Mouse (Mus musculus) MEL (cell line): ENCODE results near the gene Chchd1. TPM values are rescaled to one million over a fixed set of nuclear protein-coding genes. Genes with fewer than 3 reads are reported as not detected.

ENCODE experiments used
- DNase-seq: peaks from one replicate; pipeline ENCODE4 v3.0.0; 2011; ENCODE audit warnings: low read depth, low spot score
- H3K27ac ChIP-seq: 2 replicates; pipeline ENCODE4 v1.5.1; 2012; ENCODE audit warnings: low read depth, mild to moderate bottlenecking, control low read depth, low read length, moderate library complexity; ENCODE audit not compliant: control insufficient read depth
- H3K27me3 ChIP-seq, 2 experiments: fragments of 150-350 bp in 1 of 2; sonication (generic) in 1 of 2; 2 replicates each; pipeline ENCODE4 v1.6.1; 2012; ENCODE audit warnings: low read length in 2 of 2, mild to moderate bottlenecking in 2 of 2, improper control_type of control experiment in 1 of 2, moderate library complexity in 1 of 2; ENCODE audit not compliant: insufficient read depth in 2 of 2, control insufficient read depth in 1 of 2
- H3K36me3 ChIP-seq, 2 experiments: 2 replicates each; pipeline ENCODE4 v1.6.1; 2012 to 2014; ENCODE audit warnings: low read length in 2 of 2, improper control_type of control experiment in 1 of 2, inconsistent platforms in 1 of 2, mild to moderate bottlenecking in 1 of 2; ENCODE audit not compliant: insufficient read depth in 2 of 2, control insufficient read depth in 1 of 2
- H3K4me1 ChIP-seq, 2 experiments: fragments of 150-350 bp in 1 of 2; sonication (generic) in 1 of 2; 2 replicates each; pipeline ENCODE4 v1.6.1; 2012; ENCODE audit warnings: low read length in 2 of 2, improper control_type of control experiment in 1 of 2, mild to moderate bottlenecking in 1 of 2; ENCODE audit not compliant: insufficient read depth in 2 of 2, control insufficient read depth in 1 of 2
- H3K4me3 ChIP-seq, 2 experiments: fragments of 150-350 bp in 1 of 2; sonication (generic) in 1 of 2; 2 replicates each; pipeline ENCODE4 v1.5.1; 2012; ENCODE audit warnings: low read depth in 2 of 2, low read length in 2 of 2, mild to moderate bottlenecking in 2 of 2, moderate library complexity in 2 of 2, control low read depth in 1 of 2, improper control_type of control experiment in 1 of 2; ENCODE audit not compliant: control insufficient read depth in 1 of 2, insufficient read depth in 1 of 2
- H3K79me2 ChIP-seq: 2 replicates; pipeline ENCODE4 v1.6.1; 2012; ENCODE audit warnings: mild to moderate bottlenecking, low read length, moderate library complexity; ENCODE audit not compliant: control insufficient read depth, poor library complexity, insufficient read depth
- H3K9ac ChIP-seq: 2 replicates; pipeline ENCODE4 v1.6.1; 2012; ENCODE audit warnings: low read depth, mild to moderate bottlenecking, control low read depth, low read length, moderate library complexity; ENCODE audit not compliant: control insufficient read depth, poor library complexity, severe bottlenecking
- H3K9me3 ChIP-seq: fragments of 150-350 bp; sonication (generic); replicated peaks from 2 replicates; pipeline ENCODE4 v1.6.1; 2012; ENCODE audit warnings: mild to moderate bottlenecking, low read length, improper control_type of control experiment, moderate library complexity; ENCODE audit not compliant: insufficient read depth
- BHLHE40 ChIP-seq: IDR thresholded peaks from 2 replicates; pipeline ENCODE4 v1.6.1; 2012; ENCODE audit warnings: low read depth, mild to moderate bottlenecking, inconsistent platforms, low read length, improper control_type of control experiment, borderline replicate concordance
- CHD2 ChIP-seq: IDR thresholded peaks from 2 replicates; pipeline ENCODE4 v1.6.1; 2011; ENCODE audit warnings: low read length, improper control_type of control experiment
- CTCF ChIP-seq, 3 experiments: IDR thresholded peaks in 2 of 3; conservative IDR thresholded peaks in 1 of 3; 2 replicates each; pipeline ENCODE4 v1.5.1; 2011 to 2012; ENCODE audit warnings: low read length in 3 of 3, low read depth in 2 of 3, mild to moderate bottlenecking in 2 of 3, improper control_type of control experiment in 1 of 3, inconsistent platforms in 1 of 3, mixed read lengths in 1 of 3, moderate library complexity in 1 of 3; ENCODE audit not compliant: control insufficient read depth in 1 of 3, insufficient read depth in 1 of 3, poor library complexity in 1 of 3, severe bottlenecking in 1 of 3
- GABPA ChIP-seq: IDR thresholded peaks from 2 replicates; pipeline ENCODE4 v1.6.1; 2012; ENCODE audit warnings: low read depth, mild to moderate bottlenecking, inconsistent platforms, low read length, improper control_type of control experiment, moderate library complexity
- GATA1 ChIP-seq: IDR thresholded peaks from 2 replicates; pipeline ENCODE4 v1.6.1; 2011; ENCODE audit warnings: low read depth, low read length, improper control_type of control experiment
- HCFC1 ChIP-seq: IDR thresholded peaks from 2 replicates; pipeline ENCODE4 v1.6.1; 2012; ENCODE audit warnings: low read depth, mild to moderate bottlenecking, inconsistent platforms, low read length, improper control_type of control experiment, moderate library complexity
- JUND ChIP-seq: IDR thresholded peaks from 2 replicates; pipeline ENCODE4 v1.6.1; 2011; ENCODE audit warnings: low read depth, mild to moderate bottlenecking, improper control_type of control experiment, low read length
- KAT2A ChIP-seq: conservative IDR thresholded peaks from 2 replicates; pipeline ENCODE4 v1.6.1; 2012; ENCODE audit warnings: low read depth, low read length, improper control_type of control experiment, inconsistent platforms
- MAFK ChIP-seq: IDR thresholded peaks from 2 replicates; pipeline ENCODE4 v1.6.1; 2011; ENCODE audit warnings: low read depth, mild to moderate bottlenecking, low read length, improper control_type of control experiment, borderline replicate concordance
- MAX ChIP-seq: IDR thresholded peaks from 2 replicates; pipeline ENCODE4 v1.6.1; 2011; ENCODE audit warnings: low read length, improper control_type of control experiment
- MEF2A ChIP-seq: IDR thresholded peaks from 2 replicates; pipeline ENCODE4 v1.6.1; 2014; ENCODE audit warnings: low read depth, mild to moderate bottlenecking, inconsistent platforms, low read length, improper control_type of control experiment; ENCODE audit not compliant: poor library complexity, insufficient replicate concordance, severe bottlenecking; ENCODE audit errors: extremely low read depth
- MXI1 ChIP-seq: IDR thresholded peaks from 2 replicates; pipeline ENCODE4 v1.6.1; 2011; ENCODE audit warnings: mild to moderate bottlenecking, low read depth, low read length, improper control_type of control experiment
- MYC ChIP-seq: IDR thresholded peaks from 2 replicates; pipeline ENCODE4 v1.6.1; 2011; ENCODE audit warnings: low read depth, mild to moderate bottlenecking, low read length, improper control_type of control experiment, moderate library complexity
- NELFE ChIP-seq: IDR thresholded peaks from 2 replicates; pipeline ENCODE4 v1.6.1; 2011; ENCODE audit warnings: low read depth, low read length, improper control_type of control experiment
- RCOR1 ChIP-seq: IDR thresholded peaks from 2 replicates; pipeline ENCODE4 v1.6.1; 2012; ENCODE audit warnings: low read depth, mild to moderate bottlenecking, inconsistent platforms, low read length, improper control_type of control experiment
- SIN3A ChIP-seq: IDR thresholded peaks from 2 replicates; pipeline ENCODE4 v1.6.1; 2012; ENCODE audit warnings: low read length, improper control_type of control experiment, inconsistent platforms
- TAL1 ChIP-seq: IDR thresholded peaks from 2 replicates; pipeline ENCODE4 v1.6.1; 2012; ENCODE audit warnings: mild to moderate bottlenecking, inconsistent platforms, low read length, moderate library complexity, mixed read lengths
- TBP ChIP-seq: IDR thresholded peaks from 2 replicates; pipeline ENCODE4 v1.8.0; 2011; ENCODE audit warnings: low read depth, low read length, improper control_type of control experiment
- TCF12 ChIP-seq: IDR thresholded peaks from 2 replicates; pipeline ENCODE4 v1.6.1; 2014; ENCODE audit warnings: low read depth, mild to moderate bottlenecking, inconsistent platforms, low read length, improper control_type of control experiment, moderate library complexity
- UBTF ChIP-seq: IDR thresholded peaks from 2 replicates; pipeline ENCODE4 v1.6.1; 2012; ENCODE audit warnings: low read depth, mild to moderate bottlenecking, inconsistent platforms, low read length, improper control_type of control experiment, moderate library complexity, borderline replicate concordance; ENCODE audit not compliant: insufficient read depth
- USF2 ChIP-seq, 2 experiments: IDR thresholded peaks; 2 replicates each; pipeline ENCODE4 v1.6.1; 2011 to 2012; ENCODE audit warnings: improper control_type of control experiment in 2 of 2, low read length in 2 of 2, borderline replicate concordance in 1 of 2, inconsistent platforms in 1 of 2, low read depth in 1 of 2, mild to moderate bottlenecking in 1 of 2; ENCODE audit not compliant: insufficient read depth in 1 of 2
- ZKSCAN1 ChIP-seq: IDR thresholded peaks from 2 replicates; pipeline ENCODE4 v1.6.1; 2012; ENCODE audit warnings: low read depth, mild to moderate bottlenecking, inconsistent platforms, low read length, improper control_type of control experiment, moderate library complexity
- ZMIZ1 ChIP-seq: IDR thresholded peaks from 2 replicates; pipeline ENCODE4 v1.6.1; 2012; ENCODE audit warnings: low read depth, mild to moderate bottlenecking, inconsistent platforms, low read length, improper control_type of control experiment, moderate library complexity
- polyA plus RNA-seq, 2 experiments: library from polyadenylated mRNA; stranded (reverse) in 1 of 2; unstranded in 1 of 2; fragments of >175 nt in 1 of 2; fragments of >200 nt in 1 of 2; gene quantifications; 2 replicates each; pipeline versions ENCODE4 v1.2.1 to v1.2.4; 2012; ENCODE audit warnings: low replicate concordance in 2 of 2, low read depth in 1 of 2; ENCODE audit not compliant: insufficient read length in 2 of 2, insufficient read depth in 1 of 2, missing spikeins in 1 of 2
- total RNA-seq: library from RNA; depleted of rRNA; stranded (reverse); fragments of 300-350 nt; gene quantifications from 2 replicates; pipeline ENCODE4 v1.2.3, GENCODE M21; 2012

Gene Chchd1
- total and polyA plus RNA-seq, 3 experiments = 136 to 164 TPM; not detected in 1

- Histone ChIP-seq H3K79me2 (no peaks in the 10 kb centered on the region), H3K27ac (no peak overlapping the region), H3K4me3 (no peak overlapping the region), H3K4me1 (peaks cover 0 to 9% of the 10 kb centered on the region in 2 experiments; a peak in 2 of 4 replicates), H3K9me3 (no peaks in the 10 kb centered on the region), H3K27me3 (peaks cover 0 to 17% of the 10 kb centered on the region in 2 experiments; a peak in 1 of 4 replicates), H3K36me3 (no peaks in the 10 kb centered on the region), H3K9ac (no peak overlapping the region)
- TF ChIP-seq MXI1 (no peak), MAX (no peak), KAT2A (no peak), MYC (no peak), RCOR1 (no peak), USF2 (IDR thresholded peaks at IDR 0.05; ENCODE audit: borderline replicate concordance in 1 of 2, insufficient read depth in 1 of 2, low read depth in 1 of 2, low read length in 2 of 2) (no peak), UBTF (no peak), TCF12 (no peak), ZKSCAN1 (no peak), CTCF (IDR thresholded peaks at IDR 0.05 in 2 of 3, conservative IDR thresholded peaks at IDR 0.05 in 1 of 3; ENCODE audit: control insufficient read depth in 1 of 3, insufficient read depth in 1 of 3, low read depth in 2 of 3, low read length in 3 of 3, poor library complexity in 1 of 3, severe bottlenecking in 1 of 3) (no peak), HCFC1 (no peak), ZMIZ1 (no peak), MAFK (no peak)
- no peak for DNase-seq
Measured at GRCm38 (mm10) chr14:20662740-20663139, 40.1 kb upstream of the Chchd1 start.

- peaks cover 0 to 9% of the 10 kb centered on the region in 2 experiments; a peak in 2 of 4 replicates for H3K4me1 ChIP-seq
- no peak for DNase-seq
- H3K9me3 ChIP-seq = no peaks in the 10 kb centered on the region
- H3K27me3 ChIP-seq = peaks cover 0 to 17% of the 10 kb centered on the region in 2 experiments; a peak in 1 of 4 replicates
- TF ChIP-seq JUND = no peak
- TF ChIP-seq CHD2 = no peak
- no peak for TF ChIP-seq MXI1
- TF ChIP-seq MEF2A = no peak
- TF ChIP-seq TBP = no peak
- no peak for TF ChIP-seq ZMIZ1
- no peak for TF ChIP-seq NELFE
- TF ChIP-seq TAL1 = no peak
- no peak for TF ChIP-seq ZKSCAN1
- no peak for TF ChIP-seq GABPA
- TF ChIP-seq BHLHE40 = no peak
- TF ChIP-seq GATA1 = no peak
- TF ChIP-seq SIN3A = no peak
- no peak overlapping the region for H3K27ac ChIP-seq
- no peak overlapping the region for H3K4me3 ChIP-seq
- no peak overlapping the region for H3K9ac ChIP-seq
- no peaks in the 10 kb centered on the region for H3K36me3 ChIP-seq
- no peaks in the 10 kb centered on the region for H3K79me2 ChIP-seq
Measured at GRCm38 (mm10) chr14:20663601-20664000, 39.2 kb upstream of the Chchd1 start.
